Mouse (Mus musculus) liver, embryonic 16.5 days (tissue): ENCODE results near the gene Psen1. TPM values are rescaled to one million over a fixed set of nuclear protein-coding genes. Genes with fewer than 3 reads are reported as not detected.
A peak's percentile ranks its signal among the peaks of the same experiment; 100 is the strongest.

Source experiments
- ATAC-seq: fragments of 200-750 bp; cut with Nextera tagmentation; 2 replicates; pipeline ENCODE4 v1.8.0; 2017; ENCODE audit warnings: low read depth, mild to moderate bottlenecking, moderate number of reproducible peaks, moderate library complexity
- H3K27ac ChIP-seq: fragments of 300-500 bp; sonication (generic); 2 replicates; pipeline ENCODE4 v1.5.1; 2014; ENCODE audit warnings: mild to moderate bottlenecking, low read length
- H3K27me3 ChIP-seq: fragments of 300-500 bp; sonication (generic); 2 replicates; pipeline ENCODE4 v1.6.1; 2014; ENCODE audit warnings: low read depth, low read length, mixed read lengths; ENCODE audit not compliant: control insufficient read depth, insufficient read depth
- H3K36me3 ChIP-seq: fragments of 300-500 bp; sonication (generic); 2 replicates; pipeline ENCODE4 v1.6.1; 2014; ENCODE audit warnings: mild to moderate bottlenecking; ENCODE audit not compliant: control insufficient read depth, insufficient read depth
- H3K4me1 ChIP-seq: fragments of 300-500 bp; sonication (generic); 2 replicates; pipeline ENCODE4 v1.6.1; 2014; ENCODE audit warnings: low read depth, low read length, mixed read lengths; ENCODE audit not compliant: control insufficient read depth
- H3K4me2 ChIP-seq: fragments of 300-500 bp; sonication (generic); 2 replicates; pipeline ENCODE4 v1.6.1; 2014; ENCODE audit warnings: low read depth, low read length, mixed read lengths
- H3K4me3 ChIP-seq: fragments of 300-500 bp; sonication (generic); 2 replicates; pipeline ENCODE4 v1.5.1; 2014; ENCODE audit warnings: low read depth, mild to moderate bottlenecking, low read length
- H3K9ac ChIP-seq: fragments of 300-500 bp; sonication (generic); 2 replicates; pipeline ENCODE4 v1.6.1; 2014; ENCODE audit warnings: low read depth, low read length
- H3K9me3 ChIP-seq: fragments of 300-500 bp; sonication (generic); replicated peaks from 2 replicates; pipeline ENCODE4 v1.6.1; 2016; ENCODE audit warnings: low read length; ENCODE audit not compliant: control insufficient read depth
- WGBS: fragments of 180-500 bp; shearing (Covaris S2); extraction: QIAGEN DNeasy Blood & Tissue Kit; methylation state at CpG from one replicate; pipeline ENCODE4 v1.1.7; 2014; ENCODE audit not compliant: insufficient replicate concordance; 5-methylcytosine and 5-hydroxymethylcytosine counted together
- polyA plus RNA-seq: library from polyadenylated mRNA; unstranded; fragments of >200 nt; fragmentation: Nextera tagmentation; extraction: Ambion mirVana; gene quantifications from 2 replicates; pipeline ENCODE4 v1.2.1, GENCODE M21; 2015

Gene Psen1
- polyA plus RNA-seq, 1 experiment from 2014 or later = 22.5 TPM

DNA sequence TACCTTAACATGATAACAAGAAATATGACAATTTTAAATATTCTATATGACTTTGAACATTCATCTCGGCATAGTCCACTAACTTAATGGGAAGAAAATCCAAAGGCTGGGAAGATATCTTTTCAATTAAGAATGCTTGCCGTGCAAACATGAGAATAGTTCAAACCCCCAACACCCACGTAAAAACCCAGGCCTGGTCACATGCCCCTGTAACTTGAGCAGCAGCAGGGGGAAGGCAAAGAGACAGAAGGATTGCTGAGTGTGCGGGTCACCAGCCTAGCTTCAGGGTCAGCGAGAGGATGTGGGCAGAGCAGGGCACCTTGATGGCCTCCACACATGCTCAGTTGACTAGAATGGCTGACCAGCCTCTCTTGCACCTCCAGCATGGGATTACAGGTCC lies 53.8 kb downstream of the Psen1 start:
- Histone ChIP-seq H3K36me3 (no peaks in the 10 kb centered on the region), H3K9ac (no peak overlapping the region), H3K27ac (no peak overlapping the region), H3K9me3 (no peaks in the 10 kb centered on the region), H3K4me1 (no peaks in the 10 kb centered on the region), H3K27me3 (no peaks in the 10 kb centered on the region), H3K4me2 (no peak overlapping the region), H3K4me3 (no peak overlapping the region)
- 61% methylated on average over 5 of the region's 5 CpGs for WGBS
- no peak for ATAC-seq

DNA sequence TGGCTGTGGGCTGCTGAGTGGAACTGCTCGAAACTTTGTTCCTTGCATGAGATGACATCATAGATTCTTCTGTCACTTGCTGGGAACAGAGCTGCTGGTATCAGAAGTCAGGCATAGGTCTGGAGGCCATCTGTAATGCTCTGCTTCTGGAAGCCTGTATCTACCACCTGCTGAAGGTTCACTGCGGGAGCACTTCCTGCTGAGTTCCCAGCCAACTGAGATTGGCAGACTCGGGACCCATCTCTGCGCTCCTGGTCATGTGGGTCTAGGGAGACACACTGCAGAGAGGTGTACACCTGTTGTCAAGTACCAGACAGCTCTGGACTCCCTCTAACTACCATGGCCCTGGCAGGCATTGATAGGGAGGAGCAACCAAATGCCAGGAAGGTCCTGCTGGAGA lies 54.9 kb downstream of the Psen1 start:
- H3K36me3 ChIP-seq = no peaks in the 10 kb centered on the region
- ATAC-seq = no peak
- H3K4me2 ChIP-seq = no peak overlapping the region
- no peaks in the 10 kb centered on the region for H3K9me3 ChIP-seq
- H3K4me3 ChIP-seq = no peak overlapping the region
- 56% methylated on average over 4 of the region's 4 CpGs for WGBS
- H3K27ac ChIP-seq = no peak overlapping the region
- no peak overlapping the region for H3K9ac ChIP-seq
- H3K27me3 ChIP-seq = no peaks in the 10 kb centered on the region
- no peaks in the 10 kb centered on the region for H3K4me1 ChIP-seq

DNA sequence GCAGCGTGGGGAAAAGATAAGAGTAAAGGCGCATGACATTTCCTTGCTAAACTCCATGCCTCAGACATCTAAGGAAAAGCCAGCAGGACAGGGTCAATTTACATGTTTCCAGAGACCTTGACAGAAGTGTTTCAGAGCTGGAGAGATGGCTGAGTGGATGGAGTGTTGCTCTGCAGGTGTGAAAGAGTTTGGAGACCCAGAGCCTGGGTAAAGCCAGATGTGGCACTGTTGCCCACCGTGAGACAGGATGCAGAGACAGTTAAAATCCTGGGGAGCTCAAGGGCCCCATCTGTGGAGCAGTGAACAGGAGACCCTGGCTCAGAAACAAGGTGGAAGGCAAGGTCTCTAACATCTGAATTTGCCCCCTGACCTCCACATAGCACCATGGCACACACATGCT lies 55.8 kb downstream of the Psen1 start:
- Histone ChIP-seq H3K4me1 (no peaks in the 10 kb centered on the region), H3K4me3 (no peak overlapping the region)

DNA sequence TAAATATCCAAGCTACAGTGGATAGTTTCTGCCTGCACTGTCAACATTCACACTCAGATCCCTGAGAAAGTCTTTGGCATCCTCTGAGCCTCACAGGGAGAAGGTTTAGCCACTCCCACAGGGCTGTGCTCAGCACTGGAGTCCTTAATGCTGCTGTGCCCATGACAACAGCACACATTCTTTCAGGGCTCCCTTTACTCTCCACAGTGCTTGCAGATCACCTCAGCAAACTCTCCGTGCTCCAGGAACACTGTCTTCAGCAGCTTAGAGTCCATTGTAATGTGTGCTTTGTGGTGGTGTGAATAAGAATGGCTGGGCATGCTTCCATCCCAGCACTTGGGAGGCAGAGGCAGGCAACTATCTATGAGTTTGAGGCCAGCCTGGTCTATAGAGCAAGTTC lies 61.2 kb downstream of the Psen1 start:
- no peaks in the 10 kb centered on the region for H3K27me3 ChIP-seq
- no peak for ATAC-seq
- WGBS = 36% methylated on average over 1 of the region's 1 CpGs

More for the DNA sequence above, 55.8 kb downstream of the Psen1 start:
- no peak for ATAC-seq
- Histone ChIP-seq H3K9ac (no peak overlapping the region), H3K4me2 (no peak overlapping the region), H3K9me3 (no peaks in the 10 kb centered on the region), H3K27ac (no peak overlapping the region), H3K36me3 (no peaks in the 10 kb centered on the region), H3K27me3 (no peaks in the 10 kb centered on the region)
- 58% methylated on average over 3 of the region's 3 CpGs for WGBS

DNA sequence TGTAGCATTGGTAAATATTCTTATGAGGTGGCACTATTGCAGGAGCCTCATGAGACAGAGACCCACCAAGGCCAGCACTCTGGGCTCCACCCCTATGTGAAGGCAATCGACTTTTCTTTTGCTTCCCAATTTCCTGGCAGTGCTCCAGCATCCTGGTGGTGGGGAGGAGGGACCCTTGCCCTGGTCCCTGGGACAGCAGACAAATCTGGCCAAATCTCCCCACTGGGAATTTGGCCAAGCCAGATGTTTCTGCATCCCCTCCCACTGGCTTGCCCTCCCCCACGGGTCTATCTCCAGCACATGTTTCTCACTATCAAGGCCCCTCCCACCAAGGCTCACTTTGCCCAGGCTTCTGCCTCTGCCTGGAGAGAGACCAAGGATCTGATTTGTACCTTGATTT lies 64.5 kb downstream of the Psen1 start:
- no peak overlapping the region for H3K27ac ChIP-seq
- no peak; the same call in 1 of the 2 replicates for ATAC-seq
- H3K27me3 ChIP-seq = no peaks in the 10 kb centered on the region
- no peak overlapping the region for H3K4me2 ChIP-seq
- no peak overlapping the region for H3K4me3 ChIP-seq
- no peaks in the 10 kb centered on the region for H3K36me3 ChIP-seq
- 19% methylated on average over 2 of the region's 2 CpGs for WGBS
- no peaks in the 10 kb centered on the region for H3K9me3 ChIP-seq
- H3K9ac ChIP-seq = no peak overlapping the region
- H3K4me1 ChIP-seq = no peaks in the 10 kb centered on the region; the same call in 1 of the 2 replicates

More for the DNA sequence above, 61.2 kb downstream of the Psen1 start:
- no peaks in the 10 kb centered on the region for H3K36me3 ChIP-seq
- H3K9me3 ChIP-seq = no peaks in the 10 kb centered on the region
- H3K4me2 ChIP-seq = no peak overlapping the region
- no peak overlapping the region for H3K4me3 ChIP-seq
- H3K9ac ChIP-seq = no peak overlapping the region
- no peak overlapping the region for H3K27ac ChIP-seq
- H3K4me1 ChIP-seq = no peaks in the 10 kb centered on the region; the same call in 1 of the 2 replicates

DNA sequence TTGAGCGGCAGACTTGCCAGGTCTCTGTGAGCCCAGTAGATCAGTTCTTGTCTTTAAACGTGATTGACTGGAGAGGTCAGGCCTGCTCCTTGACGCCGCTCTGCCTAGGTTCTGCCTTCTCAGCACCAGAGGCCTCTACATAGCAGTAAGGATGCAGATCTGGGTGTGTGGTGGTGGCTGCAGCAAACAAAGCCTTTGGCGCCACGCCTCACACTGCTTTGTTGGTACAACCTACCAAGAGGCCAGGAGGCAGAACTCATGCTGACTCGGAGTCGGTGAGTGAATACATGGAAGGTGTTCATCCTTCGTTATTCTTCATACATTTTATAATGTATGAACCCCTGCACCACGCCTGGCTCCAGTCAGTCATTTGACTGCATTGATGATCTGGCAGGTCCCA lies 70.8 kb downstream of the Psen1 start:
- Histone ChIP-seq H3K27me3 (peaks cover 14% of the 10 kb centered on the region), H3K9ac (no peak overlapping the region), H3K27ac (no peak overlapping the region), H3K4me3 (no peak overlapping the region), H3K4me2 (no peak overlapping the region), H3K36me3 (no peaks in the 10 kb centered on the region), H3K4me1 (peaks cover 6% of the 10 kb centered on the region), H3K9me3 (no peaks in the 10 kb centered on the region)
- no peak for ATAC-seq
- WGBS = 66% methylated on average over 10 of the region's 10 CpGs

DNA sequence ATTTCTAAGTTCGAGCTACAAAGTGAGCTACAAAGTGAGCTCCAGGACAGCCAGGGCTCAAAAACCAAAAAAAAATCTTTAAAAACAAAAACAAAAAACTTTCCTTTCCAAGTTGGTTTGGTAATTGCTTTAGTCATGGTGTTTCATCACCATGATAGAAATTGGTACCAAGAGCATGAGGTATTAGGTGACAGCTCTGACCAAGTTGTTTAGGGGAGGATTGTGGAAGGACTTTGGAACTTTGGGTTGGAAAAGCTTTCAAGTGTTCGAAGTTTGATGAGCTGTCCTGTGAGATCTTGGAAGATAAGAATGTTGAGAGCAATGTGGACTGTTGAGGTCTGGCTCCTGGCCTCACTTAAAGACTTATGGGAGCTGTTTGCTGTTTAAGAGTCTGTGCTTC lies 72.2 kb downstream of the Psen1 start:
- Histone ChIP-seq H3K4me1 (peaks cover 6% of the 10 kb centered on the region), H3K9ac (no peak overlapping the region), H3K27me3 (peaks cover 22% of the 10 kb centered on the region), H3K9me3 (no peaks in the 10 kb centered on the region), H3K4me3 (no peak overlapping the region), H3K4me2 (no peak overlapping the region), H3K36me3 (no peaks in the 10 kb centered on the region), H3K27ac (no peak overlapping the region)
- 54% methylated on average over 2 of the region's 2 CpGs for WGBS
- no peak for ATAC-seq

DNA sequence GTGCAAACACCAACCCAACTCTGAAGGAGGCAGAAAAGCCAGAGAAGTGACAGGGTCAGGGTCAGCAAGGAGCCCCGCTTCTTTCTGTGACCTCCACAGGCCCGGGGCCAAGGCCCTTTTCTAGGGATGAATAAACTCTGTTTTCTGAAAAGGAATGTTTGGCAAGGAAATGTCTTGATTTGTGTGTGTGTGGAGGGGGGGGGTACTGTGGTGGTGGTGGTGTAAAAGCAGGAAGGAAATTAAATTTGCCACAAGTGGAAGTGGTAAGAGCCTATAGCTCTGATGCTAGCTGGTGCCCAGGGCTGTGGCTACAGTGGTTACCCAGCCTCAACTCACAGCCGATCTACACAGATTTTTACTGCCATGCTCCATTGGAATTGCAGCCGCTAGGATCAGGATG lies 74.8 kb downstream of the Psen1 start:
- Histone ChIP-seq H3K9ac (no peak overlapping the region), H3K4me3 (no peak overlapping the region), H3K27ac (no peak overlapping the region), H3K4me1 (peaks cover 6% of the 10 kb centered on the region), H3K9me3 (no peaks in the 10 kb centered on the region), H3K4me2 (no peak overlapping the region), H3K27me3 (peaks cover 22% of the 10 kb centered on the region), H3K36me3 (no peaks in the 10 kb centered on the region)
- WGBS = 18% methylated on average over 4 of the region's 4 CpGs
- ATAC-seq = no peak

DNA sequence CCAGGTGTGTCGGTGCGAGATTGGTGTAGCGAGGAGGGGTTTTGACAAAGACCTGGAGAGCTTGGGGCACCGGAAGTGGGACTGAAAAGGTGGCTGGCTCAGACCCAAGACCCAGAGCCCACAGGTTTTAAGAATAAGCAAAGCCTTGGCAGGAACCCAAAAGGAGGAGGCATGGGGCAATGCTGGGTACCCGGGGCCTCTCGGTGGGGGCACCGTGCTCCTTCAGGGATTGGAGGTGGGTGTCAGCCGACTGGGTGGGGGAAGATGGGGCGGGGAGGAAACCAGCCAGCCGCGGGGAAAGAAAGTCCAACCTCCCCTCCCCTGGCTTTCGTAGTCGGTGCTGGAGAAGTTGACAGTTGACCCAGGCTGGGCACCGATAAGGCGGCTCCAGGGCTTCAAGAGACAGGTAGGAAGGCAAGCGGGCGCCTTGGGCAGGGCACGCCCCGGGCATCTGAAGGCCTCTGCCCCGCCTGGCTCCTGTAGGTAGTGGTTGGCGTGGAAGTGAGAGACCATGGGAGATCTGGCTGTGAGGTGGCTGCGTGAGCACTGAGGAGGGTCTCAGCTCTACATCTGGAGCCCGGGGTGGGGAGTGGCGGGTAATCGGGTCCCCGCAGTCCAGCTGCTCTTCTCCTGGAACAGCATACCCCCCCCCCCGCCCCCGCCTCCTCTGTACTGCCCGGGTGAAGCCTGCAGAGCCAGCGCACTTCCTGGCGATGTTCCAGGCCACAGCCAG lies 75.5 kb downstream of the Psen1 start, which contains the start of gene Papln:
TSS of gene Papln (plus strand) at position 324 of the 733 bp plus-strand sequence.
- WGBS = 6% methylated on average over 26 of the region's 31 CpGs
- Histone ChIP-seq H3K9me3 (no peaks in the 10 kb centered on the region), H3K27ac (peak within 1 kb of the TSS; percentile 37; the same call in 1 of the 2 replicates), H3K4me1 (peaks cover 6% of the 10 kb centered on the region), H3K4me3 (peak within 1 kb of the TSS; percentile 48), H3K9ac (peak within 1 kb of the TSS; percentile 37), H3K36me3 (no peaks in the 10 kb centered on the region), H3K27me3 (peaks cover 22% of the 10 kb centered on the region), H3K4me2 (peak within 1 kb of the TSS; percentile 57)
- ATAC-seq = no peak
